Mouse (Mus musculus) liver, embryonic 14.5 days (tissue): ENCODE data around the gene Cela3a.

Experiments used
- CTCF ChIP-seq: IDR thresholded peaks from 2 replicates; pipeline ENCODE4 v1.5.1; 2016; ENCODE audit warnings: antibody characterized with exemption, low read depth, control low read depth
- EP300 ChIP-seq: IDR thresholded peaks from 2 replicates; pipeline ENCODE4 v1.6.1; 2016; ENCODE audit warnings: antibody characterized with exemption, low read depth

DNA sequence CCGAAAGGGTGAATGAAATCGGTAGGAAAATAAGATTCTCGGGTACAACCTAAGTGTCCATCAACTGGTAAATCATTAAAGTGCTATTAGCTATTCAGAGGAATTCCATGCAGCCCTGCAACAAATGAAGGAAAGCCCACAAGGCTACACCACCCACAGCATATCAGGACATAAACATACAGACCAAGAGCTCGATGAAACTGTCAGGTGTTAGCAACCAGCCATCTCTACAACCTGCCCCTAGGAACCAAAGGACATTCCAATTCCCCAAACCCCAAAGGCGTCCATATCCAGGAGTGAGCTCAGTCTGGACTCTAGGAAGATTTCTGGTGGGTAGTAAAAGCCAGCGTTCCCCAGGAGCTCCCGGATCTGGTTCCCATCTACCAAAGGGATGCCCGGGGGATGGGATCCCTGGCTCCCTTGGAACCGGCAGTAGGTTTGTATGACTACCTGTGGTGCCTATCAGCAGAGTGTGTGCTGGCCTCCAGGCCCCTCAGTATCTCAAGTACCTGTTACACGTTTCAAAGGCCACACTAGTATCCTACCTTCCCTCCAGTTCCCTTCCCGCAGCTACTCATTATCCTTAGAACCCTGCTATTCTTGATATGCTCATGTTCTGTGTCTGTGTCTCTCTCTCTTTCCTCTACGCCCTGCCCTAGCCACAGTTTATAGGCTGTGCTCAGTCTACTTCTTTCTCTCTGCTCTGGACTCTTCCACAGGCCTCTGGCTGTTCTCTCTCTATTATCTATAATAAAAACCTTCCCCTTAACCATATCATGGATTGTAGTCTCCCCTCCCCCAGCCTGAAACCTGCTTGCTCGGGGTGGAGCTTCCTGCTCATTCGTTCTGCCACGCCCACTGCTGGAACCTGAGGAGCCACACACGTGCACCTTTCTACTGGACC, 28.6 kb downstream of the Cela3a start:
- TF ChIP-seq CTCF (no peak), EP300 (no peak)
